Mouse (Mus musculus): ENCODE results near the gene Syt1.

Gene Syt1

GRCm38 (mm10) chr10:108524306-108525029, 486.3 kb downstream of the Syt1 start:
- no peak for DNase-seq (ENCODE audit: low spot score)

GRCm38 (mm10) chr10:108519156-108519555, 491.6 kb downstream of the Syt1 start:
- no peak for DNase-seq (ENCODE audit: low spot score)

DNA sequence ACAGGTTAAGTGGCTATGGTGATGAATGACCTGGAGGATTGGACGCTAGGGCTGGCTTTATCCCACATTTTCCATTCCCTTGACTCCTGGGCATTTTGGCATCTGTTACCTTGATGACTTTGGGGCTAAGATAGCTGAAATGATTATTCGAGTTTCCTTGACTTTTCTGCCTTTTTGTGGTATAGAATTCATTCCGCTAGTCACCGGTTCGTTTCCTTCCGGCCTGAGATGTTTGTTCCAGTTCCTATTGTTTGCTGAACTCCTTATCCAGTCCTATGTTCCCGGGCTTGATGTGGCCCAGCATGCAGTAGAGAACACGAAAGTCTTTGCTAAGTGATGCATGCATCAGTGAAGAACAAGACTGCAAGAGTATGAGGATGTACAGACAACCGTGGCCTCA, 493.7 kb downstream of the Syt1 start:
- no peak for DNase-seq (ENCODE audit: low spot score)

DNA sequence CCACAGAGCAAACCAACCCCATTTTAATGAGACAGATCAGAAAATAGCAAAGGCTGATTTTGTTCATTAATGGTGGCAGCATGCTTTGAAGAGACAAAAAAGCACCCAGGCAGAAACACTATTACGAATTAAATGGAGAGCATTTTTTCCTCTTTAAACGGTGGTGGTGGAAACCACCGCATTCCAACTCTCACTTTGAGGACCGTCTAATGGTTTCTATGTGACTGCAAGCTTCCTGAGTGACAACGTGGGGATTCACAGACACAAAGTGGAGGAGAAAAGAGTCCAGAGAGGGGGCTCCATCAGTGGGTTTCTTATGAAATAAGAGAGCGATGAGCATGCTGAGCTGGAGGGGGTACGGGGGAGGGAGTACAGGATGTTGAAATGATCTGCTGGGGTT, 496.1 kb downstream of the Syt1 start:
- no peak for DNase-seq (ENCODE audit: low spot score)

GRCm38 (mm10) chr10:108509579-108509978, 501.2 kb downstream of the Syt1 start:
- DNase-seq (ENCODE audit: low spot score), result no peak

GRCm38 (mm10) chr10:108506917-108507316, 503.9 kb downstream of the Syt1 start:
- DNase-seq (ENCODE audit: low spot score), result no peak

DNA sequence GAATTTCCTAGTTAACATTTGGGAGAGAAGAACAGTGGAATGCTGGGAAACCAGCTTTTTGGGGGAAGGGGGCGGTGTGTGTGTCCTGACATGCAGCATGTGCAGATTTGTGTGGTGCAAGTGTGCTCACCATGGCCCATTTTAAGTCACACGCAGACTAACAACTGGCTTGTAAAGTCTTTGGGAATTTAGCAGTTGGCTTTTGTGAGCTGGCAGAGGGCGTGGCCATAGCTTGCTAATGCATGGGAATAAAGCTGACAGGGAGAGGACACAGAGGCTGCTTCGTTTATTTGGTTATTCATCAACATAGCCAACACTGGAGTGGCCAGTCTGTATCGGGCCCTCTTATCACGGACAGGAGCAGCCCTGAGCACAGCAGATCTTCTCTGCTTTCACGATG, 505.9 kb downstream of the Syt1 start:
- DNase-seq (ENCODE audit: low spot score), result no peak

DNA sequence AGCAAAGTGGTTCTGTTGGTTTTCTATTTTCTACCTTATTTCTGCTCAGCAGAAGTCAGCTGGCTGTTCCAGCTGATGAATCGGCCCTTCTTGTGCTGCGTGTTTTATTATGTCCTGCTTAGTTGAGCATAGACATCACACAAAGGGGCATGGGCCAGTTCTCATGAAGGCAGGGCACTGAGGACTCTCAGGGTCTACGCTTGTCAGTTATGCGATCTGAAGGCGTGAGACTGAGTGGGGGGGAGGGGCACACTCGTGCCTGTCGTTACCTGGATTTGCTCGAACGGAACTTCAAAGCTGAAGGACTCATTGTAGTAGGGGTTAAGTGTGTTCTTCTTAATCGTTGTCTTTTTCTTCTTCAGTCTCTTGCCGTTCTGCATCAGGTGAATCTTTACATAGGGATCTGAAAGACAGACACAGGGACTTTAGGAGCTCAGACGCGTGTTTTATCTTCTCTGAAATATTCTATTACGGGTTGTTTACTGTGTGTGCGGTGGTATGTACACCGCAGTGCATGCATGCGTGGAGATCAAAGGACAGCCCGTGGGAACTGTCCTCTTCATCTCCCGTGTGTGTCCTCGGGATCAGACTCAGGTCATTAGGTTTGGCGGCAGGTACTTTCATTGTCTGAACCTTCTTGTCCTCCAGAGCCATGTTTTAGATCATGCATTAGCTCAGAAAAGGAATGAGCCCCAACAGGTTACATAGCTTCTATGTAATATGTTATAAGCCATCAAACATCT, 506.5 kb downstream of the Syt1 start:
- no peak for DNase-seq (ENCODE audit: low spot score)

GRCm38 (mm10) chr10:108490231-108490630, 520.6 kb downstream of the Syt1 start:
- no peak for DNase-seq (ENCODE audit: low spot score)

- no peak for DNase-seq (ENCODE audit: low spot score)
These were observed 526.8 kb downstream of the Syt1 start for GRCm38 (mm10) chr10:108483991-108484390.

- DNase-seq (ENCODE audit: low spot score), result no peak
These were observed 530.5 kb downstream of the Syt1 start for GRCm38 (mm10) chr10:108480146-108480850.

- DNase-seq (ENCODE audit: low spot score), result no peak
These were observed 540.3 kb downstream of the Syt1 start for GRCm38 (mm10) chr10:108470319-108470955.

- DNase-seq (ENCODE audit: low spot score), result no peak
These were observed 544.2 kb downstream of the Syt1 start for GRCm38 (mm10) chr10:108466539-108466938.

DNA sequence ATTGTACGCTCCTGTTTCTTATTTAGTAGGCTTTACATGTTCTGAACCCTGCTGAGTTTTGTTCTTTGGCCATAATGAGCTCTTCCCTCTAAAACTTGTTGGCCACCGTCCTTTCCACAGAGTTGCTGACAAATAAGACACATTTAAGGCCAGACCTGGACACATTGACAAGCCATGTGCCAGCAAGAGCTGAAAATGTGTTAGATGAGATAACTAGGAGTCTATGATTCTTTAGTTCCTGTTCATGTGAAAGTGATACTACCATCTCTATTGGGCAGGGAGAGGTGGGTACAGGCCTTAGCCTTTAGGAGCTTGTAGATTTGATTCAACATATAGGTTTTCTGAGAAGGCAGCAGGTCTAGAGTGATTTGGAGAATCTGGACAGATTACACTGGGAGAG, 548.9 kb downstream of the Syt1 start:
- DNase-seq (ENCODE audit: low spot score), result no peak

GRCm38 (mm10) chr10:108457054-108457453, 553.7 kb downstream of the Syt1 start:
- DNase-seq (ENCODE audit: low spot score), result no peak

- no peak for DNase-seq (ENCODE audit: low spot score)
These were observed 554.9 kb downstream of the Syt1 start for GRCm38 (mm10) chr10:108455883-108456282.

DNA sequence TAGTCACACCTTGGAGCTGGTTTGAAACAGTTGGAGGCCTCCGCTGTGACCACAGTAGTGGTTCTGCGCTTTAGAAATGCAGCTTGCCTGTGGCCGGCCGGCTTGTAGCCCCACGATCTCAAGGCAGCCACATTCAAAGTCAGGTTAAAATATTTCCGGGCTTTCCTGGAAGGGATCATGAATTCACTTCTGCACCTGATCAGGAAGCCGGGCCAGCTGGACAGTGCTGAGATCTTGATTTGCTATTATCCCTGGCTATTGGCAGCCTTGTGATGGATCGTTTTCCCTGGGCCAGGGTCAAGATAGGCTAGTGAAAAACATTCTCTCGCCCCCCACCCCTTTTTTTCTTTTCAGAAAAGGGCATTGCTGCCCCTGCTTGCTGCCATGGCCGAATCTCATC, 555.6 kb downstream of the Syt1 start:
- DNase-seq (ENCODE audit: low spot score), result no peak

DNA sequence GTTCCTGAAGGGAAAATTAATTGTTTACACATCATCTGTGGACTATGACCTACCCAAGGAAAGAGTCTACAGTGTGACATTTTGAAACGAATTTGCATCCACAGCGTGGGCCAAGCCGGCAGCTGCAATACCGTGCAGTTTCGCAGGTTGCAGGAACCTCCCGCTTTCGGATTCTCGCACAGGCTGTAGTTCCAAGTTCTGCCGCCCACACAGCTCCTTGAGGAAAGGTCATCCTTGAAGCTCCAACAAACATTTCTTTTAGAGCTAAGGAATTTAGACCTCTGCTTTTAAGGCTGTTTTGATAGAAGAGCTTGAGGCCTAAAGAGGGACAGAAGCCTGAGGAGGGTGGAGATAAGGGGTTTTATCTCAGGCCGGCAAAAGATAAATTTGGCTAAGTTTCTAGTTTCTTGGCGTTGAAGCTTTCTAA, 556.1 kb downstream of the Syt1 start:
- DNase-seq (ENCODE audit: low spot score), result no peak

GRCm38 (mm10) chr10:108453561-108453960, 557.2 kb downstream of the Syt1 start:
- DNase-seq (ENCODE audit: low spot score), result no peak

DNA sequence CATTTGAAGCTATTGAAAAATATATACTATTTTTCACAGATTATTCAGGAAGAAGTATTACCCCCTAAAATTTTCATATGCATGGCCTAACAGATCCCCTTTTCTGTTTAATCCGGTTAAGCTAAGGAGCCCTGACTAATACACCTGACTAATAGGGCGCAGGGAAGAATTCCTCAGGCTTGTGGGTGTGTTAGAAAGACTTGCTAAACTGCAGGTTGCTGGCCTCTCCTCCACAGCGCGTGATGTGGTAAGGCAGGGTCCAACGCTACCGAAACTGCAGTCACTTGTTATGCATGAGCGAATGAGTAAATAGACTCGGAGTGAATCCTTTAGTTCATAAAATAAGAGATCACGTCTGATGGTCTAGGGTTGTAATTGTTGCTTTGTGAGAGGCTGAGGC, 558.4 kb downstream of the Syt1 start:
- no peak for DNase-seq (ENCODE audit: low spot score)

DNA sequence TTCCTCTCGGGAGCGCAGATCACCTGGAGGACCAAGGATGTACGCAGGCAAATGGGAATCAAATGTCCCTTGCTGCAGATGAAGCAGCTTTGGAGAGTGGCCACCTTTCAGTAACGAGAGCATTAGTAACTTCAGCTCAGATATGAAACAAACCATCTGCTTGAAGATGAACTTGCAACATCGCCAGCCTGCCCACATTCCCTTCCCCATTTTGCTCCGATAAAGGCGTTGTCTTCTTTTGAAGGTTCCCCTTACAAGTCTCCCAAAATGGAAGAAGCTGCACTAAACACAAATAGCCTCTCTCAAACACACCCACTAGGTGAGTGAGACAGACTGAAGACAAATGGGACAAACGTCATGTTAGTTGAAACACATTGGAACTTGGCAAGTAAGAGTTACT, 559.3 kb downstream of the Syt1 start:
- no peak for DNase-seq (ENCODE audit: low spot score)

DNA sequence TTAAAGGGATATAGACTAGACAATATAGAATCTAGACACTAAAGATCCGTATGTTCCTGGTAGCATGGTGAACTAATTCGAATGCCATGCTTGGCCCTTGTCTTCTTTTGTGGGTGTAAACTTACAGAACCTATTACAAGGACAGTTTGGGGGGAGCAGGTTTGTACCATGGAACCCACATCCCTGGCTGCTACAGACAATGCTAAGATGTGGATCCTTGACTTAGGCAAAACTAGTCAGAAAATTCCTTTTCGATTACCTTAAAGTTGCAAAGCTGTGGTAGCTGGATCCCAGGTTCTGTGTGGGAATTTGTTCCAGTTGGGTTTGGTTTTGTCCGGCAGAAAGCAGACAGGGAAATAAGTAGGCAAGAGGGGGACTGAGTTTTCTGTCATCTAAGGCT, 560.4 kb downstream of the Syt1 start:
- DNase-seq (ENCODE audit: low spot score), result no peak

DNA sequence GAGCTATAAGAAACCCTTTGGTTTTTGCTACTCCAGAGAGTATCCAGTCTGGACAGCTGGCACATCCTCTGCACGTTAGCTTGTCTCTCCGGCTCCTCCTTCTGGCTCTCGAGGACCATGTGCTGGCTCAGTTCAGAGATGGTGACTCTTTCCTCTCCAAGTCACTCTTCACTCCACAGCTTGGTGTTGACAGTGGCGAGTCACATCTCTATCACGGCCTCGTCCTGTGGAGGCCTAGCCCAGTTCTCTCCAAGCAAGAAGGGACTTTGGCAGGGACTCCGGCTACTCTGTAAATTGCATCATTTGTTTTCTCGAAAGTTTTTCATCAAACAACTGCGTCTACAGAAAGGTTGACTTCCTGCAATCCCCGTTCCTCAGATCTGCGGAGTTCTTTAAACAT, 562.4 kb downstream of the Syt1 start:
- DNase-seq (ENCODE audit: low spot score), result no peak

Data from T-cell, adult 2 months (primary cell).